Mouse (Mus musculus): ENCODE measurements around the gene Kif3a. TPM values are rescaled to one million over a fixed set of nuclear protein-coding genes. Genes with fewer than 3 reads are reported as not detected.
"Not testable (repeated sequence)": the region's sequence is repeated elsewhere in the genome, so short reads cannot be mapped to it uniquely, and the experiment has no call there.

Gene Kif3a
- total RNA-seq, 2 experiments from 2014 or later = 131 to 139 TPM

GRCm38 (mm10) chr11:53546271-53546670, 20.9 kb upstream of the Kif3a start:
- DNase-seq = no peak

GRCm38 (mm10) chr11:53547566-53547965, 19.6 kb upstream of the Kif3a start:
- DNase-seq = no peak

- DNase-seq = no peak
Observed at GRCm38 (mm10) chr11:53548036-53548605, 19.1 kb upstream of the Kif3a start.

GRCm38 (mm10) chr11:53550714-53551113, 16.5 kb upstream of the Kif3a start:
- DNase-seq = no peak

- no peak for DNase-seq
Observed at GRCm38 (mm10) chr11:53551754-53552153, 15.4 kb upstream of the Kif3a start.

- not testable (repeated sequence) for DNase-seq
Observed at GRCm38 (mm10) chr11:53556529-53556928, 10.7 kb upstream of the Kif3a start.

- DNase-seq = not testable (repeated sequence)
Observed at GRCm38 (mm10) chr11:53557992-53558391, 9.2 kb upstream of the Kif3a start.

GRCm38 (mm10) chr11:53559980-53560379, 7.2 kb upstream of the Kif3a start:
- DNase-seq = not testable (repeated sequence)

- no peak for DNase-seq
Observed at GRCm38 (mm10) chr11:53561986-53562385, 5.2 kb upstream of the Kif3a start.

GRCm38 (mm10) chr11:53566646-53567045, 533 bp upstream of the Kif3a start:
- no peak for DNase-seq

GRCm38 (mm10) chr11:53580562-53580961, 13.4 kb downstream of the Kif3a start:
- DNase-seq = no peak

- DNase-seq = no peak
Observed at GRCm38 (mm10) chr11:53583151-53583550, 16.0 kb downstream of the Kif3a start.

GRCm38 (mm10) chr11:53584849-53585248, 17.7 kb downstream of the Kif3a start:
- no peak for DNase-seq

GRCm38 (mm10) chr11:53585510-53585909, 18.3 kb downstream of the Kif3a start:
- DNase-seq = no peak

GRCm38 (mm10) chr11:53588279-53588678, 21.1 kb downstream of the Kif3a start:
- DNase-seq = no peak

- peak in 1 of 2 experiments; percentile 28 for DNase-seq
Observed at GRCm38 (mm10) chr11:53590368-53590768, 23.2 kb downstream of the Kif3a start.

GRCm38 (mm10) chr11:53591116-53591515, 23.9 kb downstream of the Kif3a start:
- DNase-seq = no peak

GRCm38 (mm10) chr11:53604983-53605382, 37.8 kb downstream of the Kif3a start:
- DNase-seq = no peak

GRCm38 (mm10) chr11:53605609-53606008, 38.4 kb downstream of the Kif3a start:
- no peak for DNase-seq

GRCm38 (mm10) chr11:53609231-53609630, 42.1 kb downstream of the Kif3a start:
- no peak for DNase-seq

- no peak for DNase-seq
Observed at GRCm38 (mm10) chr11:53609672-53610071, 42.5 kb downstream of the Kif3a start.

GRCm38 (mm10) chr11:53615172-53615571, 48.0 kb downstream of the Kif3a start:
- no peak for DNase-seq

- no peak for DNase-seq
Observed at GRCm38 (mm10) chr11:53615575-53615974, 48.4 kb downstream of the Kif3a start.

- DNase-seq = no peak
Observed at GRCm38 (mm10) chr11:53616748-53617558, 49.8 kb downstream of the Kif3a start.
